Mouse (Mus musculus) myocyte (in vitro differentiated cells): ENCODE results near the gene Yjefn3.

ENCODE experiments used
- E2F4 ChIP-seq: IDR thresholded peaks from one replicate; pipeline ENCODE4 v1.6.1; 2011; ENCODE audit warnings: mild to moderate bottlenecking, control low read depth, moderate library complexity; ENCODE audit not compliant: insufficient read depth
- MYOG ChIP-seq, 3 experiments: IDR thresholded peaks; one replicate each; pipeline ENCODE4 v1.6.1; 2011; ENCODE audit warnings: control low read depth in 2 of 3, low read depth in 2 of 3, mild to moderate bottlenecking in 2 of 3; ENCODE audit not compliant: insufficient read length in 2 of 3, control insufficient read depth in 1 of 3, insufficient read depth in 1 of 3
- POLR2A ChIP-seq: IDR thresholded peaks from one replicate; pipeline ENCODE4 v1.6.1; 2011; ENCODE audit warnings: low read depth, mild to moderate bottlenecking, control low read depth, moderate library complexity; ENCODE audit not compliant: insufficient read length
- POLR2AphosphoS2 ChIP-seq: IDR thresholded peaks from one replicate; pipeline ENCODE4 v1.6.1; 2011; ENCODE audit warnings: low read depth, control low read depth; ENCODE audit not compliant: insufficient read length
- TCF12 ChIP-seq: IDR thresholded peaks from one replicate; pipeline ENCODE4 v1.6.1; 2011; ENCODE audit warnings: mild to moderate bottlenecking, control low read depth; ENCODE audit not compliant: poor library complexity, insufficient read depth, severe bottlenecking
- TCF3 ChIP-seq: IDR thresholded peaks from one replicate; pipeline ENCODE4 v1.6.1; 2011; ENCODE audit warnings: low read depth, control low read depth; ENCODE audit not compliant: insufficient read length
- USF1 ChIP-seq: IDR thresholded peaks from one replicate; pipeline ENCODE4 v1.6.1; 2011; ENCODE audit warnings: low read depth, mild to moderate bottlenecking, control low read depth, moderate library complexity

GRCm38 (mm10) chr8:69897857-69898256 is 4.7 kb downstream of the Yjefn3 start:
- TF ChIP-seq USF1 (no peak), POLR2A (no peak), TCF3 (no peak), E2F4 (no peak), TCF12 (no peak), MYOG (IDR thresholded peaks at IDR 0.05; ENCODE audit: control insufficient read depth in 1 of 3, insufficient read depth in 1 of 3, insufficient read length in 2 of 3, low read depth in 2 of 3) (no peak), POLR2AphosphoS2 (no peak)
